Mouse (Mus musculus) spleen, adult 2 months (tissue): ENCODE data around the gene Erich2. TPM values are rescaled to one million over a fixed set of nuclear protein-coding genes. Genes with fewer than 3 reads are reported as not detected.

Source experiments
- DNase-seq, 2 experiments: peaks; one replicate each; pipeline versions ENCODE4 v3.0.0 to v3.0.0-alpha.2; 2012 to 2021; ENCODE audit warnings: low spot score in 2 of 2, low read depth in 1 of 2
- H3K27ac ChIP-seq: fragments of 200-500 bp; 2 replicates; pipeline ENCODE4 v1.5.1; 2012; ENCODE audit warnings: low read length, inconsistent platforms; ENCODE audit not compliant: insufficient read depth
- H3K27me3 ChIP-seq: fragments of 200-500 bp; 2 replicates; pipeline ENCODE4 v1.6.1; 2012; ENCODE audit warnings: mild to moderate bottlenecking, moderate library complexity, low read length, inconsistent platforms; ENCODE audit not compliant: control insufficient read depth, insufficient read depth
- H3K36me3 ChIP-seq: fragments of 200-500 bp; 2 replicates; pipeline ENCODE4 v1.6.1; 2012; ENCODE audit warnings: mild to moderate bottlenecking, low read length, inconsistent platforms; ENCODE audit not compliant: control insufficient read depth, insufficient read depth
- H3K4me1 ChIP-seq: fragments of 200-500 bp; 2 replicates; pipeline ENCODE4 v1.6.1; 2011; ENCODE audit warnings: inconsistent platforms; ENCODE audit not compliant: control insufficient read depth, insufficient read depth, insufficient read length
- H3K4me3 ChIP-seq: fragments of 200-500 bp; 2 replicates; pipeline ENCODE4 v1.5.1; 2011; ENCODE audit warnings: mild to moderate bottlenecking, inconsistent platforms; ENCODE audit not compliant: insufficient read depth, insufficient read length; ENCODE audit errors: extremely low read depth
- CTCF ChIP-seq: fragments of 200-500 bp; IDR thresholded peaks from 2 replicates; pipeline ENCODE4 v1.5.1; 2011; ENCODE audit warnings: mild to moderate bottlenecking, inconsistent platforms; ENCODE audit not compliant: insufficient read depth, insufficient read length, insufficient replicate concordance; ENCODE audit errors: extremely low read depth
- POLR2A ChIP-seq: fragments of 200-500 bp; IDR thresholded peaks from 2 replicates; pipeline ENCODE4 v1.6.1; 2011; ENCODE audit warnings: low read depth, low read length, inconsistent platforms
- WGBS: fragments of 180-500 bp; shearing (Covaris S2); methylation state at CpG from one replicate; pipeline ENCODE4 v1.1.7; 2018; 5-methylcytosine and 5-hydroxymethylcytosine counted together
- polyA plus RNA-seq: library from polyadenylated mRNA; depleted of rRNA; stranded (reverse); fragments of >200 nt; gene quantifications from 2 replicates; pipeline ENCODE4 v1.2.3, GENCODE M21; 2012

Erich2 gene
- polyA plus RNA-seq, 1 experiment, result 0.13 TPM

DNA sequence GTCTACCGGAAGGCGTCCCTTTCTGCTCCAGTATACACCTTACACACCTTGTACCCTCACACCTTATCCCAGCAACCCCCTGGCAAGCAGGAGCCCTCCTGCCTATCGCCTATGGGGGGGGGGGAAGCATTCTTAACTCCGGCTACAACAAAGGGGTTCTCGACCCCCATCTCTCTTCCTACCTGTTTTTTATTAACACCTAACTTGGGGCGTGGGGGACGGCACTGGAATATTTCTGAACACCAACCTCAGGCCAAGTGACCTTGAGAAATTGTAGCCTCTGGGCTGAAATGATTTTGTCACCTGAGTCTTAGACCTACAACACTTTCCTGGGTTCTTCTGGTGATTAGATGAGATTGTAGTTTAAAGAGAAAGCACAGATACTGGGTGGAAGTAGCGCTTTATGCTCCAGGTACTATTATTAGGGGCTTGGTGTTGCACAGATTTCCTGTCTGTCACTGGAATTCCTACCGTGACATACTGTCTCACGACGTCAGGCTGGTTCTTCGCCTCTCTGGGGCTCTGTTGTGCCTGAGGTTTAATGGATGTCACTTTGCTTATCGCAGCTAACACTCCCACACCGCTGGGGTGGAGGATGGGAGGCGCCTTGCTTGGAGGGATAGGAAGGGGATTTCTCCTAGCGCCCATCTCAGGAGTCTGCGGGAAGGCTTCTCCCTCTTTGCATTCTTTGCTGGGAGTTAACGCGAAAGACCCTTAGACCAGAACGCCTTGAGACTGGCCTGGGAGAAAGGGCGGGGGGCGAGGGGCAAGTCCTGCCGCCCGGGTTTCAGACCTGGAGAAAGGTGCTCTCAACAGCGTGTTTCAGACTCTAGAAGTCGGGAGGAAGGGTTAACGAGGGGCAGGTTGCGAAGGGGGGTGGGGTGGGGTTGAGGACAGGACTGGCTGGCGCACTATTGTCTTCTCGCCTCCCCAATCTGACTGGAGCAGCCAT is 57.3 kb downstream of the Erich2 start:
- peaks cover 21% of the 10 kb centered on the region for H3K4me1 ChIP-seq
- no peak overlapping the region for H3K27ac ChIP-seq
- 14% methylated on average over 30 of the region's 30 CpGs for WGBS
- no peak for DNase-seq
- no peak overlapping the region for H3K4me3 ChIP-seq
- H3K36me3 ChIP-seq, result no peaks in the 10 kb centered on the region
- peaks cover 36% of the 10 kb centered on the region for H3K27me3 ChIP-seq
- TF ChIP-seq CTCF (no peak), POLR2A (no peak)

DNA sequence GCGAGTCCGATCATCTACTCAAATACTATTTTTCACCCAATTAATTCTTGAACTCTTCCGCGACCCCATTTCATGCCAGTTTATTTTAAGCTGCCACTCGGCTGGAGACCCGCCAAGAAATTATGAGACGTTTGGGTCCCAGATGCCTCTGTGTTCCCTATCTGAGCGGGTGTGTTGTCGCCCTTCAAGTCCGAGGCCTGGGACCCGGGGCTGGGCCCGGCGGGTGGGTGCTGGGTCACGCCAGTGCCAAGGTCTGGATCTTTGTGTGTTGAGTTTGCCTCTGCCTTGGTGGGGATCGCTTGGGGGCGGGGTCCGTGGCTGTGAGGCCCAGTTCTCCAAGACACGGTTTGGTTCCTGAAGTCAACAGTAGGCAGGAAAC is 58.0 kb downstream of the Erich2 start:
- 13% methylated on average over 18 of the region's 18 CpGs for WGBS
- no peak for TF ChIP-seq POLR2A
- TF ChIP-seq CTCF, result no peak
- peaks cover 36% of the 10 kb centered on the region for H3K27me3 ChIP-seq

DNA sequence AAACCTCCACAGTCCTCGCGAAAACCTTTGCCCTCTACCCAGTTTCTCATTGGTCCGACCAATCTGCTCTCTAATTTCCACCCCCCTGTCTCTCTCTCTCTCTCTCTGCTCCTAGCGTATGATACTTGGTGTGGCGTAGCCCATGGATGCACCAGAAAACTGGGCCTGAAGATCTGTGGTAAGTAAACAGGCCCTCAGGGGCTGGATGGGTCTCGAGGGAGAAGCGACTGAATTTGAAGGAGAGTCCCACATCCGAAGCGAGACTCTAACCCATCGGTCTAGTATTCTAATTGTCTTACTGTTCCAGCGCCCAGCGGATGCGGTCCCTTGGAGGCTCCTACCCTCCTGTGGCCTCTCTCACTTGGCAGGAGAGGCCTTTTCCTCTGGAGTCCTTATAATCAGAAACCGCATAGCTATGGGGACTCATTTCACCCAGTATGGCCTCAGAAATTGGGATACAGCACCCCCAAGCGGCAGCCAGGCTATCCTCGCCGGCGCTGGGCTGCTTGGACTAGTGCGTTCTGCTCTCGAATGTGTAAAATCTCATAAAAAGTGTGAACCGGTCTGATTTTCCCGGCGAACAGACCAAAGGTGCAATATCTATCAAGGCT is 58.6 kb downstream of the Erich2 start:
- Histone ChIP-seq H3K27me3 (peaks cover 33% of the 10 kb centered on the region), H3K4me3 (no peak overlapping the region), H3K27ac (no peak overlapping the region), H3K36me3 (no peaks in the 10 kb centered on the region), H3K4me1 (peaks cover 21% of the 10 kb centered on the region)
- peak in 1 of 2 experiments; percentile 67 for DNase-seq
- 13% methylated on average over 23 of the region's 23 CpGs for WGBS
- TF ChIP-seq CTCF (peak; percentile 47; the same call in 1 of the 2 replicates), POLR2A (no peak)

More for the DNA sequence above, 58.0 kb downstream of the Erich2 start:
- Histone ChIP-seq H3K27ac (no peak overlapping the region), H3K4me1 (peaks cover 21% of the 10 kb centered on the region), H3K4me3 (no peak overlapping the region), H3K36me3 (no peaks in the 10 kb centered on the region)
- no peak for DNase-seq

DNA sequence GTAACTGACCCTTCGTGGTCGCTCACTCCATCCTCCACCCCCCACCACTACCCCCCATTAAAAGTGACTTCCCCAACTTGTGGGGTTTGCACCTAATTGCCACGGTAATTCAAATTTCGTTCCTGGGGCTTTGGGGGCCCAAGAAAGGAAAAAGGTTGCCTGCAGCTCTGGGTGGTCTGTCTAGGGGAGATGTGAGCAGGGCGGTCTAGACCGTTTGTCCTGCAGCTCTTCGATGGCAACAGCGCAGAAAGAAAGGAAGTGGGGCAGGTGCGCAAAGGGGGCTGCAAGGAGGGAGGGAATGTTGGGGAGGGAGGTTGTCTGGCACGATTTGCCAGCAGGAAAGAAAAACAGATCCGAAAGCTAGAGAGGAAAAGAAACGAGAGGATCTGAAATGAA is 59.1 kb downstream of the Erich2 start:
- peaks cover 30% of the 10 kb centered on the region for H3K27me3 ChIP-seq
- H3K4me3 ChIP-seq, result no peak overlapping the region
- TF ChIP-seq POLR2A (no peak), CTCF (no peak)
- no peak overlapping the region for H3K27ac ChIP-seq
- DNase-seq, result no peak
- WGBS, result 4% methylated on average over 12 of the region's 12 CpGs
- peaks cover 21% of the 10 kb centered on the region for H3K4me1 ChIP-seq
- H3K36me3 ChIP-seq, result no peaks in the 10 kb centered on the region

DNA sequence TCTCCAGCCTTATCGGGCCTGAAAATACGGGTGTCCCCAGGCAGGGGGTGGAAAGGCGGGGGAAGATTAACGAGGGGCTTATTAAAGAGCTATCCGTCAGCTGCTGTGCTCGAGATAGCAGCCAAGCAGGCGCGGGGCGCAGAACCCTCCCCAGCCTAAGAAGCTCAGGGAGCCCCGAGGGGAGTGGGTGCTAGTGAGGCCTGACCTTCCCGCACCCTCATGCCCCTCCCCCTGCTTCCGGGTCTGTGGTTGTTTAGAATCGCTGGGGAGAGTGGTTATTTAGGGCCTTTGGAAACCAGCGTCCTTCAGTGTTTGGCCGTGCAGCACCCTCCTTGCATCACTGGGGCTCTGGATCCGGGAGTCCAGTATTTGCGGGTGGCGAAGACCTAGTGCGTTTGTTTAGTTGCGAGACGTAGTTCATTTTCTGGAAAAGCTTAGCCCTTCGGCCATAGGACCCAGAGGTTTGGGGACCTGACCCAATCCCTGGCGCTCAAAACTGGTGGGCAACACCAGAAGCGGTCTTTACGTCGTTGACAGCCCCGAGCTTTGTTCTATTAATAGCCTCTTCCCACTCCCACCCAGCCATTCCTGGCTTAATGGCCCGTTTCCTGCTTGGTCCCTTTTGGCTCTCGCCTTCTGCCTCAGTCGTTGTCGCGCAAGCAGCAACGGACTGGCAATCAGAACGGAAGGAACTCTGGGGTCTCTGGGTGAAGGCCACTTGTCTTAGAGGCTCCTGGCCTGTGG is 59.8 kb downstream of the Erich2 start:
- 4% methylated on average over 34 of the region's 34 CpGs for WGBS
- Histone ChIP-seq H3K4me3 (peak overlapping the region; percentile 6; the same call in 1 of the 2 replicates), H3K27me3 (peaks cover 27% of the 10 kb centered on the region), H3K36me3 (no peaks in the 10 kb centered on the region), H3K4me1 (peaks cover 19% of the 10 kb centered on the region), H3K27ac (no peak overlapping the region)
- no peak for TF ChIP-seq CTCF
- TF ChIP-seq POLR2A, result no peak
- DNase-seq, result peak in 1 of 2 experiments; percentile 55

DNA sequence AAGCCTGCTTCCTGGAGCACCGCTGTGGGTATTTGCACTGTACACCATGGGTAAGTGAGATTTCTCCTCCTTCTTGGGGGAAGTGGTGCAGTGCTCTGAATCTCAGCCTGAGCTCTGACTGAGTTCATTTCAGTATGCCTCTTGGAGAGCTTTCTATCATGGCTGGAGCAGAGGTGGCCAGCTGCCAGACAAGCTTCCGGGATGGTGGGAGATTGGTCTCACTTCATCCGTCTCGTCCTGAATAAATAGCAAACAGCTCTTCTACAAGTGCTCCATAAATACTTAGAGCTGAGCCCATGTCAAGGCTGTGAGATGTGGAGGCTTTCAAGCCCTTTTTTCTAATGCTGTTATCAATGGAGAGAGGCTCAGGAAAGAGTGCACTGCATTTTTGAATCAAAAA is 63.1 kb downstream of the Erich2 start:
- DNase-seq, result no peak
- TF ChIP-seq POLR2A, result no peak
- no peak for TF ChIP-seq CTCF
- H3K27me3 ChIP-seq, result peaks cover 14% of the 10 kb centered on the region
- H3K4me1 ChIP-seq, result peaks cover 7% of the 10 kb centered on the region
- H3K27ac ChIP-seq, result no peak overlapping the region
- no peaks in the 10 kb centered on the region for H3K36me3 ChIP-seq
- no peak overlapping the region for H3K4me3 ChIP-seq
- 68% methylated on average over 4 of the region's 4 CpGs for WGBS
